8 mouse cellular contexts compared by ENCODE assay signal in genomic region chr2:157367991-157368390, GRCm38 (mm10). TPM values are rescaled to one million over a fixed set of nuclear protein-coding genes. Genes with fewer than 3 reads are reported as not detected.
A peak's percentile ranks its signal among the peaks of the same experiment; 100 is the strongest.
DNase-seq lines count a peak whose midpoint lies in the region; ATAC-seq and TF ChIP-seq lines count a peak whose summit lies in the region.

No protein-coding gene starts in this region.

- peak overlapping the region; percentile 49 for H3ac ChIP-seq in myocyte (ENCODE audit: control insufficient read depth, insufficient read length)

- WGBS in lung, embryonic 16.5 days: 3% methylated on average over 13 of the region's 13 CpGs
- WGBS in embryonic facial prominence, embryonic 13.5 days: 5% methylated on average over 13 of the region's 13 CpGs
- 3% methylated on average over 13 of the region's 13 CpGs for WGBS in intestine, embryonic 16.5 days

- H3K4me2 ChIP-seq in lung, embryonic 16.5 days (ENCODE audit: low read depth, low read length): peak overlapping the region; percentile 86
- peak overlapping the region; percentile 83 for H3K4me2 ChIP-seq in embryonic facial prominence, embryonic 13.5 days
- peak overlapping the region; percentile 53 for H3K4me2 ChIP-seq in intestine, embryonic 16.5 days (ENCODE audit: low read depth, low read length)
- H3K4me2 ChIP-seq in myocyte (ENCODE audit: low read depth): peak overlapping the region; percentile 77

- peaks cover 52% of the 10 kb centered on the region for H3K79me2 ChIP-seq in myocyte (ENCODE audit: control insufficient read depth, insufficient read depth)

- H3K27me3 ChIP-seq in lung, embryonic 16.5 days (ENCODE audit: control insufficient read depth, insufficient read depth, low read depth, low read length): no peaks in the 10 kb centered on the region
- H3K27me3 ChIP-seq in embryonic facial prominence, embryonic 13.5 days: no peaks in the 10 kb centered on the region
- no peaks in the 10 kb centered on the region for H3K27me3 ChIP-seq in intestine, embryonic 16.5 days (replicated peaks; ENCODE audit: control insufficient read depth, insufficient read depth, low read length)
- no peaks in the 10 kb centered on the region for H3K27me3 ChIP-seq in myocyte (ENCODE audit: control insufficient read depth, insufficient read depth, insufficient read length)

- H3K36me3 ChIP-seq in lung, embryonic 16.5 days (ENCODE audit: control insufficient read depth, insufficient read depth, low read length): no peaks in the 10 kb centered on the region
- H3K36me3 ChIP-seq in embryonic facial prominence, embryonic 13.5 days: no peaks in the 10 kb centered on the region
- no peaks in the 10 kb centered on the region for H3K36me3 ChIP-seq in intestine, embryonic 16.5 days (ENCODE audit: control insufficient read depth, insufficient read depth, low read length)
- H3K36me3 ChIP-seq in myocyte (ENCODE audit: control insufficient read depth, insufficient read depth): no peaks in the 10 kb centered on the region

- ATAC-seq in lung, embryonic 16.5 days (ENCODE audit: low read depth): peak; percentile 13
- ATAC-seq in embryonic facial prominence, embryonic 13.5 days (ENCODE audit: insufficient number of reproducible peaks, insufficient read depth, low FRiP score, low TSS enrichment, low read depth): no peak
- ATAC-seq in intestine, embryonic 16.5 days: peak; percentile 27

- no peaks in the 10 kb centered on the region for H3K9me3 ChIP-seq in lung, embryonic 16.5 days (ENCODE audit: control insufficient read depth, low read length)
- no peaks in the 10 kb centered on the region for H3K9me3 ChIP-seq in embryonic facial prominence, embryonic 13.5 days
- no peaks in the 10 kb centered on the region for H3K9me3 ChIP-seq in intestine, embryonic 16.5 days (ENCODE audit: control insufficient read depth, low read length)

- peak overlapping the region; percentile 94 for H3K9ac ChIP-seq in lung, embryonic 16.5 days (ENCODE audit: low read length)
- peak overlapping the region; percentile 97 for H3K9ac ChIP-seq in embryonic facial prominence, embryonic 13.5 days
- H3K9ac ChIP-seq in intestine, embryonic 16.5 days (ENCODE audit: low read depth, low read length): peak overlapping the region; percentile 92

- H3K4me1 ChIP-seq in lung, embryonic 16.5 days (replicated peaks; ENCODE audit: control insufficient read depth, insufficient read depth, low read length): peaks cover 18% of the 10 kb centered on the region
- peaks cover 16% of the 10 kb centered on the region for H3K4me1 ChIP-seq in embryonic facial prominence, embryonic 13.5 days
- H3K4me1 ChIP-seq in intestine, embryonic 16.5 days (ENCODE audit: control insufficient read depth, insufficient read depth, low read length): peaks cover 20% of the 10 kb centered on the region

- DNase-seq in lung, postnatal 36 days: no peak
- DNase-seq in right cerebral cortex, adult 2 months (ENCODE audit: low spot score in 2 of 2): no peak
- DNase-seq in adrenal gland, postnatal 10 days: no peak
- DNase-seq in kidney, adult 11 months: no peak

- H3K4me3 ChIP-seq in lung, embryonic 16.5 days (ENCODE audit: low read length): peak overlapping the region; percentile 74
- H3K4me3 ChIP-seq in embryonic facial prominence, embryonic 13.5 days: peak overlapping the region; percentile 86
- H3K4me3 ChIP-seq in intestine, embryonic 16.5 days (ENCODE audit: low read length): peak overlapping the region; percentile 74
- peak overlapping the region; percentile 79 for H3K4me3 ChIP-seq in myocyte

- TF ChIP-seq POLR2A in myocyte (IDR thresholded peaks at IDR 0.05; ENCODE audit: insufficient read length, low read depth): no peak

- H3K27ac ChIP-seq in lung, embryonic 16.5 days (ENCODE audit: low read length): peak overlapping the region; percentile 93
- H3K27ac ChIP-seq in embryonic facial prominence, embryonic 13.5 days: peak overlapping the region; percentile 93
- H3K27ac ChIP-seq in intestine, embryonic 16.5 days (ENCODE audit: low read length): peak overlapping the region; percentile 97

TF ChIP-seq in myocyte, 11 proteins besides CTCF, POLR2A, EP300 and RAD21:
- TF ChIP-seq REST (IDR thresholded peaks at IDR 0.05; ENCODE audit: insufficient read depth, insufficient read length) (no peak), SRF (IDR thresholded peaks at IDR 0.05; ENCODE audit: control insufficient read depth, insufficient read length, low read depth) (no peak), E2F4 (IDR thresholded peaks at IDR 0.05; ENCODE audit: insufficient read depth) (no peak), POLR2AphosphoS2 (IDR thresholded peaks at IDR 0.05; ENCODE audit: insufficient read length, low read depth) (no peak), MYOG (IDR thresholded peaks at IDR 0.05; ENCODE audit: control insufficient read depth in 1 of 3, insufficient read depth in 1 of 3, insufficient read length in 2 of 3, low read depth in 2 of 3) (no peak), USF1 (IDR thresholded peaks at IDR 0.05; ENCODE audit: low read depth) (no peak), MYOD1 (IDR thresholded peaks at IDR 0.05; ENCODE audit: control insufficient read depth in 1 of 3, insufficient read length in 2 of 3, low read depth in 2 of 3) (no peak), TCF3 (IDR thresholded peaks at IDR 0.05; ENCODE audit: insufficient read length, low read depth) (no peak), CEBPB (IDR thresholded peaks at IDR 0.05; ENCODE audit: insufficient read depth, poor library complexity, severe bottlenecking) (no peak), MAX (IDR thresholded peaks at IDR 0.05; ENCODE audit: low read depth) (no peak), TCF12 (IDR thresholded peaks at IDR 0.05; ENCODE audit: insufficient read depth, poor library complexity, severe bottlenecking) (no peak)

RNA-seq across cellular contexts. Expression of gene Manbal, which starts 0.6 kb away (rescaled TPM):
- 85.3 and 86.3 TPM in 2 replicates for polyA plus RNA-seq in lung, embryonic 16.5 days (2015; fragmentation: Nextera tagmentation; extraction: Ambion mirVana)
- 80.6 and 90.9 TPM in 2 replicates for polyA plus RNA-seq in embryonic facial prominence, embryonic 13.5 days (2015; fragmentation: Nextera tagmentation; extraction: Ambion mirVana)
- 66.8 and 71.3 TPM in 2 replicates for polyA plus RNA-seq in intestine, embryonic 16.5 days (2015; fragmentation: Nextera tagmentation; extraction: Ambion mirVana)
- polyA plus RNA-seq in myocyte (2012; fragmentation: generic; extraction: Trizol): 64.5 TPM
- 10 to 100 TPM; 34.8 to 35.7 TPM for total RNA-seq in adrenal gland, postnatal 10 days (2021)

RNA-seq across cellular contexts. Expression of gene Ghrh, which starts 20.7 kb away (rescaled TPM):
- not detected in 2 replicates for polyA plus RNA-seq in lung, embryonic 16.5 days (2015; fragmentation: Nextera tagmentation; extraction: Ambion mirVana)
- polyA plus RNA-seq in embryonic facial prominence, embryonic 13.5 days (2015; fragmentation: Nextera tagmentation; extraction: Ambion mirVana): 1.3 TPM in 1 of 2 replicates, not detected in the other
- 0.76 and 0.81 TPM in 2 replicates for polyA plus RNA-seq in intestine, embryonic 16.5 days (2015; fragmentation: Nextera tagmentation; extraction: Ambion mirVana)
- polyA plus RNA-seq in myocyte (2012; fragmentation: generic; extraction: Trizol): not detected
- total RNA-seq in adrenal gland, postnatal 10 days (2021): not detected

RNA-seq across cellular contexts. Expression of gene Src, which starts 50.3 kb away (rescaled TPM):
- polyA plus RNA-seq in lung, embryonic 16.5 days (2015; fragmentation: Nextera tagmentation; extraction: Ambion mirVana): 20.9 and 21.1 TPM in 2 replicates
- 21.5 and 22.1 TPM in 2 replicates for polyA plus RNA-seq in embryonic facial prominence, embryonic 13.5 days (2015; fragmentation: Nextera tagmentation; extraction: Ambion mirVana)
- polyA plus RNA-seq in intestine, embryonic 16.5 days (2015; fragmentation: Nextera tagmentation; extraction: Ambion mirVana): 11.8 and 15.5 TPM in 2 replicates
- 20.3 TPM for polyA plus RNA-seq in myocyte (2012; fragmentation: generic; extraction: Trizol)
- 10 to 100 TPM; 18.9 to 21.8 TPM for total RNA-seq in adrenal gland, postnatal 10 days (2021)
